Mouse (Mus musculus) E14TG2a.4 (cell line): Measurements from ENCODE around the gene Abi1.

ENCODE experiments used
- CTCF ChIP-seq: conservative IDR thresholded peaks from 2 replicates; pipeline ENCODE4 v1.5.1; 2014; ENCODE audit warnings: low read length
- POU5F1 ChIP-seq: IDR thresholded peaks from 2 replicates; pipeline ENCODE4 v1.6.1; 2014; ENCODE audit warnings: low read length, borderline replicate concordance

DNA sequence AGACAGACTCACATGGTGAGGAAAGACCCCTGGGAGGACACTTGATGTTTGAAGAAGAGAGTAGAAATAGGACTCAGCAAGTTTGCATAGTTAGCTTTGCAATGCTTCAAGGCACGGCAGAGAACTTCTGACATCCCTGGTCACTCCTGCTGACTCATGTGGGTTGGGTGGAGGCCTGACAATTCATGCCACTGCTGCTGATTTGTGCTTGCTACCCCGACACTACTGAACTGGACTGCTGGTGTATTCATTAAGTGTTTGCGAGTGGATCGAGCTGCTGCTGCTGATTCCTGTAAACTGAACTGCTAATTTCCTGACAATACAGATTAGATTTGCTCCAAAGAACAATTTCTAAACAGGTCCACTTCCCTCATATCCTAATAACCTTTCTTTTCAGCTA is 18.3 kb downstream of the Abi1 start:
- no peak for TF ChIP-seq CTCF
- TF ChIP-seq POU5F1, result no peak
